Mouse (Mus musculus) liver, postnatal 0 days (tissue): ENCODE measurements around the gene Ccdc7a.

Source experiments
- CTCF ChIP-seq: sonication (generic); IDR thresholded peaks from 2 replicates; pipeline ENCODE4 v1.5.1; 2016; ENCODE audit warnings: antibody characterized with exemption, low read depth
- EP300 ChIP-seq: IDR thresholded peaks from 2 replicates; pipeline ENCODE4 v1.6.1; 2016; ENCODE audit warnings: antibody characterized with exemption, low read depth, mild to moderate bottlenecking

DNA sequence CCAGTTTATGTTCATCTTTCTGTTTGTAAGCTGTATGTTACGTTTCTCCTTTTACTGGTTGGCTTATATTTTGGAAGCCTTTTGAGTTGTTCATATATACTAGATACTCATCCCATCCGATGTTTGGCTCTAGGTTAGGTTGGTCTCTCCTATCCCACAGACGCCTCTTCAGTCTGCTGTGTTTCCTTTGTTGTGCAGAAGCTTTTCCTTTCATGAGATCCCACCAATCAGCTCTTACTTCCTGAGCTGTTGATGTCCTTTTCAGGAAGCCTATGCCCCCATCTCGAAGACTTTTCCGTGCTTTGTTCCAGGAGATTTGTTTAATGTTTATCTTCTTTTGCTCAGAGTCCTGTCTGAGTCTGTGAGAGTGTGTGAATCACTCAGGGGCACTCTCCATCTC is 221.6 kb downstream of the Ccdc7a start:
- TF ChIP-seq CTCF: no peak
- no peak for TF ChIP-seq EP300
